21 mouse cellular contexts compared by ENCODE assay signal in genomic region chr1:80802023-80802422, GRCm38 (mm10). TPM values are rescaled to one million over a fixed set of nuclear protein-coding genes. Genes with fewer than 3 reads are reported as not detected.
DNase-seq lines count a peak whose midpoint lies in the region; ATAC-seq and TF ChIP-seq lines count a peak whose summit lies in the region.
"Had no signal": no experiment of that assay in that cellular context is flagged by ENCODE, and none has a peak within 500 bp of the region (broad histone marks: within the 10 kb centered on the region; RNA-seq: fewer than 3 reads in every experiment).

No protein-coding gene starts in this region.

- TF ChIP-seq POLR2A in cortical plate, adult 2 months (IDR thresholded peaks at IDR 0.05; ENCODE audit: extremely low read depth, insufficient read depth, low read length): no peak

- no peak overlapping the region for H3K4me2 ChIP-seq in lung, embryonic 15.5 days
- H3K4me2 ChIP-seq in midbrain, embryonic 11.5 days: no peak overlapping the region
- H3K4me2 ChIP-seq in midbrain, embryonic 14.5 days (ENCODE audit: low read length): no peak overlapping the region
- H3K4me2 ChIP-seq: embryonic facial prominence, embryonic 15.5 days; heart, embryonic 12.5 days; hindbrain, embryonic 12.5 days had no signal

- H3K9me3 ChIP-seq in lung, embryonic 15.5 days: no peaks in the 10 kb centered on the region
- H3K9me3 ChIP-seq in midbrain, embryonic 11.5 days (ENCODE audit: control insufficient read depth, low read length): no peaks in the 10 kb centered on the region
- no peaks in the 10 kb centered on the region for H3K9me3 ChIP-seq in midbrain, embryonic 14.5 days (ENCODE audit: control insufficient read depth, low read length)
- H3K9me3 ChIP-seq: embryonic facial prominence, embryonic 15.5 days; forebrain, embryonic 10.5 days; heart, embryonic 12.5 days; hindbrain, embryonic 12.5 days had no signal

- 45% methylated on average over 3 of the region's 3 CpGs for WGBS in lung, embryonic 15.5 days
- WGBS in midbrain, embryonic 11.5 days: 84% methylated on average over 3 of the region's 3 CpGs
- 78% methylated on average over 3 of the region's 3 CpGs for WGBS in midbrain, embryonic 14.5 days

- peak; percentile 46; the same call in 1 of the 2 replicates for ATAC-seq in lung, embryonic 15.5 days (ENCODE audit: borderline replicate concordance, extremely low read depth, low FRiP score, low TSS enrichment)
- peak; percentile 9; the same call in 1 of the 2 replicates for ATAC-seq in midbrain, embryonic 11.5 days (ENCODE audit: low FRiP score)
- ATAC-seq in midbrain, embryonic 14.5 days (ENCODE audit: low FRiP score, low TSS enrichment): no peak
- ATAC-seq: forebrain, embryonic 14.5 days had no signal

- no peaks in the 10 kb centered on the region for H3K4me1 ChIP-seq in lung, embryonic 15.5 days
- H3K4me1 ChIP-seq in midbrain, embryonic 11.5 days (ENCODE audit: control insufficient read depth, insufficient read depth, low read length): no peaks in the 10 kb centered on the region
- no peaks in the 10 kb centered on the region for H3K4me1 ChIP-seq in midbrain, embryonic 14.5 days (ENCODE audit: control insufficient read depth, insufficient read depth, low read length)
- H3K4me1 ChIP-seq in cortical plate, adult 2 months (ENCODE audit: control insufficient read depth, insufficient read depth, low read length): no peaks in the 10 kb centered on the region
- H3K4me1 ChIP-seq: embryonic facial prominence, embryonic 15.5 days; forebrain, embryonic 10.5 days; heart, embryonic 12.5 days; hindbrain, embryonic 12.5 days had no signal

- H3K27me3 ChIP-seq in lung, embryonic 15.5 days: no peaks in the 10 kb centered on the region
- no peaks in the 10 kb centered on the region for H3K27me3 ChIP-seq in midbrain, embryonic 11.5 days (ENCODE audit: control insufficient read depth, insufficient read depth, low read length)
- H3K27me3 ChIP-seq in midbrain, embryonic 14.5 days (ENCODE audit: control insufficient read depth, insufficient read depth, low read length): no peaks in the 10 kb centered on the region
- H3K27me3 ChIP-seq: embryonic facial prominence, embryonic 15.5 days; heart, embryonic 12.5 days; hindbrain, embryonic 12.5 days had no signal

- H3K27ac ChIP-seq in layer of hippocampus, adult 2 months: peak overlapping the region; percentile 78
- H3K27ac ChIP-seq in lung, embryonic 15.5 days: no peak overlapping the region
- no peak overlapping the region for H3K27ac ChIP-seq in midbrain, embryonic 11.5 days (ENCODE audit: low read depth, low read length)
- no peak overlapping the region for H3K27ac ChIP-seq in midbrain, embryonic 14.5 days (replicated peaks; ENCODE audit: low read depth, low read length)
- H3K27ac ChIP-seq in cortical plate, adult 2 months (ENCODE audit: insufficient read depth, low read length): peak overlapping the region; percentile 39
- H3K27ac ChIP-seq: embryonic facial prominence, embryonic 15.5 days; forebrain, embryonic 10.5 days; gastrocnemius, adult 2 months; hindbrain, embryonic 12.5 days had no signal

- H3K36me3 ChIP-seq in lung, embryonic 15.5 days: no peaks in the 10 kb centered on the region
- no peaks in the 10 kb centered on the region for H3K36me3 ChIP-seq in midbrain, embryonic 11.5 days (ENCODE audit: control insufficient read depth, insufficient read depth, low read length)
- no peaks in the 10 kb centered on the region for H3K36me3 ChIP-seq in midbrain, embryonic 14.5 days (ENCODE audit: control insufficient read depth, insufficient read depth, low read length)
- H3K36me3 ChIP-seq: embryonic facial prominence, embryonic 15.5 days; forebrain, embryonic 10.5 days; heart, embryonic 12.5 days; hindbrain, embryonic 12.5 days had no signal

- H3K4me3 ChIP-seq in layer of hippocampus, adult 2 months: no peak overlapping the region
- no peak overlapping the region for H3K4me3 ChIP-seq in lung, embryonic 15.5 days
- no peak overlapping the region for H3K4me3 ChIP-seq in midbrain, embryonic 11.5 days (ENCODE audit: low read depth, low read length)
- H3K4me3 ChIP-seq in midbrain, embryonic 14.5 days (replicated peaks; ENCODE audit: low read depth, low read length): no peak overlapping the region
- no peak overlapping the region for H3K4me3 ChIP-seq in cortical plate, adult 2 months (ENCODE audit: insufficient read depth, low read length)
- H3K4me3 ChIP-seq: embryonic facial prominence, embryonic 15.5 days; erythroblast, embryonic 14.5 days; forebrain, embryonic 10.5 days; gastrocnemius, adult 2 months; heart, embryonic 12.5 days; hindbrain, embryonic 12.5 days had no signal

- no peak for TF ChIP-seq CTCF in layer of hippocampus, adult 2 months (conservative IDR thresholded peaks at IDR 0.05)
- no peak for TF ChIP-seq CTCF in cortical plate, adult 2 months (IDR thresholded peaks at IDR 0.05; ENCODE audit: extremely low read depth, insufficient read depth, low read length)

- no peak for DNase-seq in layer of hippocampus, adult 2 months (ENCODE audit: low spot score in 2 of 2)
- DNase-seq in layer of hippocampus, adult 18-20 months (ENCODE audit: low spot score in 2 of 2): no peak
- DNase-seq in lung, postnatal 25 days (ENCODE audit: low spot score): no peak
- DNase-seq in midbrain, embryonic 11.5 days (ENCODE audit: low spot score, missing footprints): no peak
- no peak for DNase-seq in midbrain, embryonic 14.5 days
- no peak for DNase-seq in thymus, postnatal 14 days
- DNase-seq: adrenal gland, adult 2 months; adrenal gland, postnatal 25 days; cerebellum, adult 9-10 months; cerebellum, postnatal 25 days; gastrocnemius, adult 2 months; gastrocnemius, postnatal 25 days; heart, postnatal 4 days had no signal

- H3K9ac ChIP-seq in lung, embryonic 15.5 days: no peak overlapping the region
- no peak overlapping the region for H3K9ac ChIP-seq in midbrain, embryonic 11.5 days (ENCODE audit: low read length)
- H3K9ac ChIP-seq in midbrain, embryonic 14.5 days (replicated peaks; ENCODE audit: low read length): no peak overlapping the region
- H3K9ac ChIP-seq: embryonic facial prominence, embryonic 15.5 days; heart, embryonic 12.5 days; hindbrain, embryonic 12.5 days had no signal

RNA-seq across cellular contexts. Expression of gene Dock10, which starts 43.7 kb away (rescaled TPM):
- 100 to 1,000 TPM in 1 of 2 experiments, 10 to 100 TPM in 1; 98.7 to 103 TPM for total RNA-seq in layer of hippocampus, adult 2 months (2021)
- 10 to 100 TPM; 89.5 to 91.2 TPM for total RNA-seq in layer of hippocampus, adult 18-20 months (2021)
- polyA plus RNA-seq in lung, embryonic 15.5 days (2015; fragmentation: Nextera tagmentation; extraction: Ambion mirVana): 4.0 and 5.4 TPM in 2 replicates
- 2.6 and 2.9 TPM in 2 replicates for polyA plus RNA-seq in midbrain, embryonic 11.5 days (2014; fragmentation: Nextera tagmentation; extraction: Ambion mirVana)
- polyA plus RNA-seq in midbrain, embryonic 14.5 days (2014; fragmentation: Nextera tagmentation; extraction: Ambion mirVana): 3.1 and 3.3 TPM in 2 replicates
- 23.3 and 23.8 TPM in 2 replicates for polyA plus RNA-seq in cortical plate, adult 2 months (2012; rRNA removed)

Comparison
In these comparisons a context has a peak if more than half of its experiments do, and no peak if none do; other contexts are left out.
1. H3K27ac ChIP-seq: peak in layer of hippocampus, adult 2 months (single experiment) and cortical plate, adult 2 months (single experiment); none in lung, embryonic 15.5 days (single experiment), midbrain, embryonic 11.5 days (single experiment) and midbrain, embryonic 14.5 days (single experiment).